Mouse (Mus musculus): ENCODE data around the gene Gtpbp1. TPM values are rescaled to one million over a fixed set of nuclear protein-coding genes. Genes with fewer than 3 reads are reported as not detected.

Gtpbp1 gene
- total and polyA plus RNA-seq, 2 experiments from 2014 or later = 47.6 to 78.1 TPM

DNA sequence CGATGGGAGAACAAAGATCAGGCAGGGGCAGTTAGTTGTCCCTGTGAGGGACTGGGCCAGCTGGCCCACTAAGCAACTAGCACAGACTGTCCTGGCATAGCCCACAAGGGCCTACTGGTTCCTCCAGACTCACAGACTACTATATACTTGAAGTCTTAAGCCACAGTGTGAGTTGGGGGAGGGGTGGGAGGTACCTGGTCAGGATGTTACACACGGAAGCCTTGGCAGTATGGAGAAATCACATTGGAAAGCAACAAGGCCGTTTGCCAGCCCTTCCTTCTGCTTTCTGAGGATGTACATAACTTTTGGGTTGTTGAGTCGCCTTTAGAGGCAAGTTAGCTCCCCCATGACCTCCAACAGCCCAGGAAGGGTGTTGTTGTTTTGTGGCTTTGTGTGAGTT lies 43.0 kb downstream of the Gtpbp1 start:
- no peaks in the 10 kb centered on the region for H3K27me3 ChIP-seq (ENCODE audit: insufficient read depth, low read length)
- H3K4me3 ChIP-seq (ENCODE audit: low read depth, low read length) = no peak overlapping the region
- peaks cover 80% of the 10 kb centered on the region for H3K36me3 ChIP-seq (ENCODE audit: insufficient read depth)
- H3K27ac ChIP-seq (ENCODE audit: low read depth, low read length) = no peak overlapping the region
- no peak overlapping the region for H3K4me2 ChIP-seq (ENCODE audit: low read depth)
- no peak overlapping the region for H3K9ac ChIP-seq
- DNase-seq = no peak
- TF ChIP-seq CTCF (IDR thresholded peaks at IDR 0.05; ENCODE audit: low read depth) = no peak
- ATAC-seq = no peak
- H3K9me3 ChIP-seq (ENCODE audit: low read length) = no peaks in the 10 kb centered on the region
- H3K4me1 ChIP-seq (ENCODE audit: insufficient read depth) = no peaks in the 10 kb centered on the region
- WGBS = 78% methylated on average over 4 of the region's 4 CpGs

GRCm38 (mm10) chr15:79734311-79734710 lies 43.7 kb downstream of the Gtpbp1 start:
- ATAC-seq (no peak), DNase-seq (no peak)
- no peak overlapping the region for H3K27ac ChIP-seq (ENCODE audit: low read depth, low read length)
- WGBS = 90% methylated on average over 8 of the region's 8 CpGs
- H3K4me2 ChIP-seq (ENCODE audit: low read depth) = no peak overlapping the region
- no peaks in the 10 kb centered on the region for H3K4me1 ChIP-seq (ENCODE audit: insufficient read depth)
- no peak for TF ChIP-seq CTCF (IDR thresholded peaks at IDR 0.05; ENCODE audit: low read depth)
- no peak overlapping the region for H3K4me3 ChIP-seq (ENCODE audit: low read depth, low read length)
- peaks cover 80% of the 10 kb centered on the region for H3K36me3 ChIP-seq (ENCODE audit: insufficient read depth)
- no peaks in the 10 kb centered on the region for H3K27me3 ChIP-seq (ENCODE audit: insufficient read depth, low read length)
- no peaks in the 10 kb centered on the region for H3K9me3 ChIP-seq (ENCODE audit: low read length)
- no peak overlapping the region for H3K9ac ChIP-seq

DNA sequence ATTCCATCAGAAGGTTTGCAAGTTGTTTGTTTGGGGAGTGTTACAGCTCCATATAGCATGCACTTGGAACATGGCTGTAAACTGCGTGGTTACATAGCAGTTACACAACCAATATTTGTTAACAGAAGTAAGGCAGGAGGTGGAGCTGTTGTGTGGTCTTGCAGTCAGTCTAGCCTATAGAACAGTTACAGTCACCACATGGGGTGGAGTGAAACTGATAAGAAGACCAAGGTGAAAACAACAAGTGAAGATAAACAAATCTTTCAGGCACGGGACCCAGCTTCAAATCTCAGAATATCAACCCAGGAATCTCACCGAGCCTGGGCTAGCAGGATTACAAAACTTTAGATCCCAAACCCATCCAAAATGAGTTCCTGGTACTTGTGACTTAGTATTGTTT lies 50.1 kb downstream of the Gtpbp1 start:
- peaks cover 34% of the 10 kb centered on the region for H3K36me3 ChIP-seq (ENCODE audit: insufficient read depth)
- peak overlapping the region; percentile 58 for H3K4me2 ChIP-seq (ENCODE audit: low read depth)
- H3K4me1 ChIP-seq (ENCODE audit: insufficient read depth) = peaks cover 13% of the 10 kb centered on the region; the same call in 1 of the 2 replicates
- 82% methylated on average over 3 of the region's 3 CpGs for WGBS
- H3K9ac ChIP-seq = no peak overlapping the region
- DNase-seq = no peak
- no peak overlapping the region for H3K27ac ChIP-seq (ENCODE audit: low read depth, low read length)
- no peak for TF ChIP-seq CTCF (IDR thresholded peaks at IDR 0.05; ENCODE audit: low read depth)
- peak overlapping the region; percentile 99; the same call in 1 of the 2 replicates for H3K4me3 ChIP-seq (ENCODE audit: low read depth, low read length)
- H3K27me3 ChIP-seq (ENCODE audit: insufficient read depth, low read length) = no peaks in the 10 kb centered on the region
- ATAC-seq = no peak
- H3K9me3 ChIP-seq (ENCODE audit: low read length) = no peaks in the 10 kb centered on the region

GRCm38 (mm10) chr15:79741173-79741858 lies 50.7 kb downstream of the Gtpbp1 start:
- Histone ChIP-seq H3K36me3 (ENCODE audit: insufficient read depth) (peaks cover 34% of the 10 kb centered on the region), H3K4me1 (ENCODE audit: insufficient read depth) (peaks cover 13% of the 10 kb centered on the region; the same call in 1 of the 2 replicates), H3K27ac (ENCODE audit: low read depth, low read length) (peak overlapping the region; percentile 66), H3K4me3 (ENCODE audit: low read depth, low read length) (peak overlapping the region; percentile 99), H3K4me2 (ENCODE audit: low read depth) (peak overlapping the region; percentile 58), H3K27me3 (ENCODE audit: insufficient read depth, low read length) (no peaks in the 10 kb centered on the region), H3K9me3 (ENCODE audit: low read length) (no peaks in the 10 kb centered on the region), H3K9ac (peak overlapping the region; percentile 93)
- WGBS = 25% methylated on average over 14 of the region's 14 CpGs
- TF ChIP-seq CTCF (IDR thresholded peaks at IDR 0.05; ENCODE audit: low read depth) = no peak
- DNase-seq = no peak
- no peak for ATAC-seq

GRCm38 (mm10) chr15:79741921-79742705 lies 51.5 kb downstream of the Gtpbp1 start, which contains the start of gene Sun2:
Sun2 (minus strand) TSS chr15:79742536.
- peak within 1 kb of the TSS; percentile 58 for H3K4me2 ChIP-seq (ENCODE audit: low read depth)
- H3K4me1 ChIP-seq (ENCODE audit: insufficient read depth) = peaks cover 13% of the 10 kb centered on the region; the same call in 1 of the 2 replicates
- H3K4me3 ChIP-seq (ENCODE audit: low read depth, low read length) = peak within 1 kb of the TSS; percentile 99
- 3% methylated on average over 87 of the region's 93 CpGs for WGBS
- no peaks in the 10 kb centered on the region for H3K9me3 ChIP-seq (ENCODE audit: low read length)
- ATAC-seq (peak; percentile 97), DNase-seq (peak; percentile 95)
- peaks cover 26% of the 10 kb centered on the region for H3K36me3 ChIP-seq (ENCODE audit: insufficient read depth)
- peak within 1 kb of the TSS; percentile 66 for H3K27ac ChIP-seq (ENCODE audit: low read depth, low read length)
- peak within 1 kb of the TSS; percentile 93 for H3K9ac ChIP-seq
- H3K27me3 ChIP-seq (ENCODE audit: insufficient read depth, low read length) = no peaks in the 10 kb centered on the region
- TF ChIP-seq CTCF (IDR thresholded peaks at IDR 0.05; ENCODE audit: low read depth) = 0 out of 2 replicates have a peak, but pooled peaks have one; percentile 1

DNA sequence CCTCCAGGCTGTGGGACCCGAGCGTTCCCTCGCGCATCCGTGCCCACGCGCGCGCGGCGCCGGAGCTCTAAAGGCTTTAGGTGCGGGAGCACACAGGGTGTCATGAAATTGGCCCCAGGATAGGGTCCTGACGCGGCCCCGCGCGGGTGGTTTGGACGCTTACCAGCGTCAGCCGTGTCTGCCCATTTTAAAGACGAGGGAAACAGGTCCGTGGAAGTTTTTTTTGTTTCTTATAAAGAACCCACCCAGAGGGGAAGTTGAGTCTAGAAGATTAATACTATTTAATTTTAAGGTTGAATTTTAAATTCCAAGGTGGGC lies 52.0 kb downstream of the Gtpbp1 start:
- WGBS = under 1% methylated on average over 23 of the region's 23 CpGs
- Histone ChIP-seq H3K9ac (peak overlapping the region; percentile 93), H3K4me3 (ENCODE audit: low read depth, low read length) (peak overlapping the region; percentile 99), H3K36me3 (ENCODE audit: insufficient read depth) (peaks cover 20% of the 10 kb centered on the region), H3K27me3 (ENCODE audit: insufficient read depth, low read length) (no peaks in the 10 kb centered on the region), H3K4me2 (ENCODE audit: low read depth) (peak overlapping the region; percentile 58), H3K4me1 (ENCODE audit: insufficient read depth) (peaks cover 13% of the 10 kb centered on the region; the same call in 1 of the 2 replicates), H3K9me3 (ENCODE audit: low read length) (no peaks in the 10 kb centered on the region), H3K27ac (ENCODE audit: low read depth, low read length) (no peak overlapping the region)
- 0 out of 2 replicates have a peak, but pooled peaks have one; percentile 0 for TF ChIP-seq CTCF (IDR thresholded peaks at IDR 0.05; ENCODE audit: low read depth)
- DNase-seq = no peak
- ATAC-seq = no peak

GRCm38 (mm10) chr15:79744001-79744400 lies 53.4 kb downstream of the Gtpbp1 start:
- no peak for TF ChIP-seq CTCF (IDR thresholded peaks at IDR 0.05; ENCODE audit: low read depth)
- no peak overlapping the region for H3K4me2 ChIP-seq (ENCODE audit: low read depth)

More at GRCm38 (mm10) chr15:79744001-79744400, 53.4 kb downstream of the Gtpbp1 start:
- Histone ChIP-seq H3K4me3 (ENCODE audit: low read depth, low read length) (no peak overlapping the region), H3K27me3 (ENCODE audit: insufficient read depth, low read length) (no peaks in the 10 kb centered on the region), H3K4me1 (ENCODE audit: insufficient read depth) (peaks cover 13% of the 10 kb centered on the region; the same call in 1 of the 2 replicates), H3K36me3 (ENCODE audit: insufficient read depth) (peaks cover 7% of the 10 kb centered on the region; the same call in 1 of the 2 replicates), H3K9ac (no peak overlapping the region), H3K9me3 (ENCODE audit: low read length) (no peaks in the 10 kb centered on the region), H3K27ac (ENCODE audit: low read depth, low read length) (no peak overlapping the region)
- 92% methylated on average over 11 of the region's 11 CpGs for WGBS
- ATAC-seq (no peak), DNase-seq (no peak)

All from forebrain, postnatal 0 days (tissue).